Mouse (Mus musculus) kidney, embryonic 15.5 days (tissue): ENCODE data around the gene Ctnnd2. TPM values are rescaled to one million over a fixed set of nuclear protein-coding genes. Genes with fewer than 3 reads are reported as not detected.

Source experiments
- ATAC-seq: fragments of 200-750 bp; cut with Nextera tagmentation; replicated peaks from 2 replicates; pipeline ENCODE4 v1.8.0; 2017; ENCODE audit warnings: moderate TSS enrichment; ENCODE audit not compliant: low FRiP score
- H3K27ac ChIP-seq: fragments of 300-500 bp; sonication (generic); 2 replicates; pipeline ENCODE4 v1.5.1; 2015; ENCODE audit warnings: mild to moderate bottlenecking, inconsistent platforms
- H3K27me3 ChIP-seq: fragments of 300-500 bp; sonication (generic); 2 replicates; pipeline ENCODE4 v1.6.1; 2015; ENCODE audit warnings: inconsistent platforms
- H3K36me3 ChIP-seq: fragments of 300-500 bp; sonication (generic); 2 replicates; pipeline ENCODE4 v1.6.1; 2015; ENCODE audit warnings: inconsistent platforms
- H3K4me1 ChIP-seq: fragments of 300-500 bp; sonication (generic); 2 replicates; pipeline ENCODE4 v1.6.1; 2015; ENCODE audit warnings: inconsistent platforms
- H3K4me2 ChIP-seq: fragments of 300-500 bp; sonication (generic); 2 replicates; pipeline ENCODE4 v1.6.1; 2015; ENCODE audit warnings: moderate library complexity, mild to moderate bottlenecking, inconsistent platforms
- H3K4me3 ChIP-seq: fragments of 300-500 bp; sonication (generic); replicated peaks from 2 replicates; pipeline ENCODE4 v1.5.1; 2015; ENCODE audit warnings: mild to moderate bottlenecking, inconsistent platforms
- H3K9ac ChIP-seq: fragments of 300-500 bp; sonication (generic); 2 replicates; pipeline ENCODE4 v1.6.1; 2015; ENCODE audit warnings: mild to moderate bottlenecking, inconsistent platforms
- H3K9me3 ChIP-seq: fragments of 300-500 bp; sonication (generic); replicated peaks from 2 replicates; pipeline ENCODE4 v1.6.1; 2016; ENCODE audit warnings: inconsistent platforms
- WGBS: fragments of 180-500 bp; shearing (Covaris S2); methylation state at CpG from one replicate; pipeline ENCODE4 v1.1.7; 2015; ENCODE audit warnings: mixed read lengths; 5-methylcytosine and 5-hydroxymethylcytosine counted together
- polyA plus RNA-seq: library from polyadenylated mRNA; unstranded; fragments of >200 nt; fragmentation: Nextera tagmentation; extraction: Ambion mirVana; gene quantifications from 2 replicates; pipeline ENCODE4 v1.2.1, GENCODE M21; 2015

The Ctnnd2 gene
- polyA plus RNA-seq, 1 experiment from 2014 or later: 5.4 TPM

GRCm38 (mm10) chr15:30719226-30719625, 546.8 kb downstream of the Ctnnd2 start:
- H3K9ac ChIP-seq: no peak overlapping the region
- no peak overlapping the region for H3K4me2 ChIP-seq
- no peak overlapping the region for H3K4me3 ChIP-seq
- no peaks in the 10 kb centered on the region for H3K9me3 ChIP-seq
- H3K27me3 ChIP-seq: no peaks in the 10 kb centered on the region
- no peak for ATAC-seq
- H3K4me1 ChIP-seq: no peaks in the 10 kb centered on the region
- H3K36me3 ChIP-seq: no peaks in the 10 kb centered on the region
- WGBS: 66% methylated on average over 2 of the region's 2 CpGs
- H3K27ac ChIP-seq: no peak overlapping the region

GRCm38 (mm10) chr15:30721098-30721497, 548.7 kb downstream of the Ctnnd2 start:
- Histone ChIP-seq H3K36me3 (no peaks in the 10 kb centered on the region), H3K27me3 (no peaks in the 10 kb centered on the region), H3K4me3 (no peak overlapping the region), H3K27ac (no peak overlapping the region), H3K9ac (no peak overlapping the region), H3K9me3 (no peaks in the 10 kb centered on the region), H3K4me1 (no peaks in the 10 kb centered on the region), H3K4me2 (no peak overlapping the region)
- 77% methylated on average over 2 of the region's 2 CpGs for WGBS
- ATAC-seq: no peak

- Histone ChIP-seq H3K4me1 (no peaks in the 10 kb centered on the region), H3K27me3 (no peaks in the 10 kb centered on the region), H3K9me3 (no peaks in the 10 kb centered on the region), H3K4me3 (no peak overlapping the region), H3K27ac (no peak overlapping the region), H3K36me3 (no peaks in the 10 kb centered on the region), H3K4me2 (no peak overlapping the region), H3K9ac (no peak overlapping the region)
- WGBS: 89% methylated on average over 5 of the region's 5 CpGs
- no peak for ATAC-seq
Observed at GRCm38 (mm10) chr15:30726066-30726465, 553.7 kb downstream of the Ctnnd2 start.

GRCm38 (mm10) chr15:30738178-30738577, 565.8 kb downstream of the Ctnnd2 start:
- Histone ChIP-seq H3K27ac (no peak overlapping the region), H3K9me3 (no peaks in the 10 kb centered on the region), H3K27me3 (no peaks in the 10 kb centered on the region), H3K36me3 (no peaks in the 10 kb centered on the region), H3K9ac (no peak overlapping the region), H3K4me1 (no peaks in the 10 kb centered on the region), H3K4me2 (no peak overlapping the region), H3K4me3 (no peak overlapping the region)
- 75% methylated on average over 4 of the region's 4 CpGs for WGBS
- no peak for ATAC-seq

GRCm38 (mm10) chr15:30740728-30741127, 568.3 kb downstream of the Ctnnd2 start:
- H3K4me3 ChIP-seq: no peak overlapping the region
- no peaks in the 10 kb centered on the region for H3K27me3 ChIP-seq
- H3K9ac ChIP-seq: no peak overlapping the region
- H3K9me3 ChIP-seq: no peaks in the 10 kb centered on the region
- no peak overlapping the region for H3K4me2 ChIP-seq
- no peak overlapping the region for H3K27ac ChIP-seq
- no peaks in the 10 kb centered on the region for H3K36me3 ChIP-seq
- ATAC-seq: peak; percentile 64; the same call in 1 of the 2 replicates
- WGBS: 20% methylated on average over 6 of the region's 6 CpGs
- no peaks in the 10 kb centered on the region for H3K4me1 ChIP-seq

GRCm38 (mm10) chr15:30757991-30758390, 585.6 kb downstream of the Ctnnd2 start:
- no peak overlapping the region for H3K4me3 ChIP-seq
- H3K27me3 ChIP-seq: no peaks in the 10 kb centered on the region
- no peak for ATAC-seq
- WGBS: 80% methylated on average over 2 of the region's 2 CpGs
- no peaks in the 10 kb centered on the region for H3K4me1 ChIP-seq
- H3K9me3 ChIP-seq: no peaks in the 10 kb centered on the region
- no peaks in the 10 kb centered on the region for H3K36me3 ChIP-seq
- H3K27ac ChIP-seq: no peak overlapping the region
- no peak overlapping the region for H3K9ac ChIP-seq
- H3K4me2 ChIP-seq: no peak overlapping the region

GRCm38 (mm10) chr15:30762211-30762610, 589.8 kb downstream of the Ctnnd2 start:
- no peak overlapping the region for H3K4me3 ChIP-seq
- H3K27ac ChIP-seq: no peak overlapping the region
- no peak overlapping the region for H3K9ac ChIP-seq
- no peaks in the 10 kb centered on the region for H3K4me1 ChIP-seq
- WGBS: 83% methylated on average over 5 of the region's 5 CpGs
- H3K4me2 ChIP-seq: no peak overlapping the region
- no peaks in the 10 kb centered on the region for H3K27me3 ChIP-seq
- H3K36me3 ChIP-seq: no peaks in the 10 kb centered on the region
- no peak for ATAC-seq
- no peaks in the 10 kb centered on the region for H3K9me3 ChIP-seq

- Histone ChIP-seq H3K9me3 (no peaks in the 10 kb centered on the region), H3K9ac (no peak overlapping the region), H3K36me3 (no peaks in the 10 kb centered on the region), H3K4me1 (no peaks in the 10 kb centered on the region), H3K27me3 (no peaks in the 10 kb centered on the region), H3K4me2 (no peak overlapping the region), H3K27ac (no peak overlapping the region), H3K4me3 (no peak overlapping the region)
- WGBS: 88% methylated on average over 1 of the region's 1 CpGs
- ATAC-seq: no peak
Observed at GRCm38 (mm10) chr15:30762695-30763285, 590.4 kb downstream of the Ctnnd2 start.

GRCm38 (mm10) chr15:30776931-30777330, 604.5 kb downstream of the Ctnnd2 start:
- no peak for ATAC-seq
- no peaks in the 10 kb centered on the region for H3K4me1 ChIP-seq
- no peaks in the 10 kb centered on the region for H3K9me3 ChIP-seq
- H3K27me3 ChIP-seq: no peaks in the 10 kb centered on the region
- H3K4me3 ChIP-seq: no peak overlapping the region
- no peak overlapping the region for H3K9ac ChIP-seq
- no peak overlapping the region for H3K4me2 ChIP-seq
- H3K27ac ChIP-seq: no peak overlapping the region
- H3K36me3 ChIP-seq: no peaks in the 10 kb centered on the region
- WGBS: 82% methylated on average over 7 of the region's 7 CpGs

- H3K27ac ChIP-seq: no peak overlapping the region
- H3K9me3 ChIP-seq: no peaks in the 10 kb centered on the region
- no peak for ATAC-seq
- H3K36me3 ChIP-seq: no peaks in the 10 kb centered on the region
- no peaks in the 10 kb centered on the region for H3K27me3 ChIP-seq
- H3K9ac ChIP-seq: no peak overlapping the region
- no peak overlapping the region for H3K4me3 ChIP-seq
- 96% methylated on average over 5 of the region's 5 CpGs for WGBS
- H3K4me2 ChIP-seq: no peak overlapping the region
- H3K4me1 ChIP-seq: no peaks in the 10 kb centered on the region
Observed at GRCm38 (mm10) chr15:30777801-30778200, 605.4 kb downstream of the Ctnnd2 start.

- 70% methylated on average over 1 of the region's 1 CpGs for WGBS
- H3K4me3 ChIP-seq: no peak overlapping the region
- no peaks in the 10 kb centered on the region for H3K27me3 ChIP-seq
- H3K9ac ChIP-seq: no peak overlapping the region
- H3K36me3 ChIP-seq: no peaks in the 10 kb centered on the region
- no peaks in the 10 kb centered on the region for H3K4me1 ChIP-seq
- no peak overlapping the region for H3K27ac ChIP-seq
- no peak for ATAC-seq
- H3K9me3 ChIP-seq: no peaks in the 10 kb centered on the region
- no peak overlapping the region for H3K4me2 ChIP-seq
Observed at GRCm38 (mm10) chr15:30779903-30780302, 607.5 kb downstream of the Ctnnd2 start.

- no peaks in the 10 kb centered on the region for H3K27me3 ChIP-seq
- H3K4me2 ChIP-seq: no peak overlapping the region
- no peak overlapping the region for H3K9ac ChIP-seq
- no peaks in the 10 kb centered on the region for H3K4me1 ChIP-seq
- H3K27ac ChIP-seq: no peak overlapping the region
- H3K9me3 ChIP-seq: no peaks in the 10 kb centered on the region
- H3K36me3 ChIP-seq: no peaks in the 10 kb centered on the region
- H3K4me3 ChIP-seq: no peak overlapping the region
- ATAC-seq: no peak
Observed at GRCm38 (mm10) chr15:30780977-30781376, 608.6 kb downstream of the Ctnnd2 start.

GRCm38 (mm10) chr15:30785706-30786320, 613.4 kb downstream of the Ctnnd2 start:
- Histone ChIP-seq H3K4me2 (no peak overlapping the region), H3K27me3 (no peaks in the 10 kb centered on the region), H3K27ac (no peak overlapping the region), H3K36me3 (no peaks in the 10 kb centered on the region), H3K4me3 (no peak overlapping the region), H3K9ac (no peak overlapping the region), H3K4me1 (no peaks in the 10 kb centered on the region), H3K9me3 (no peaks in the 10 kb centered on the region)
- ATAC-seq: no peak
- 83% methylated on average over 5 of the region's 5 CpGs for WGBS
